Mouse (Mus musculus) megakaryocyte, embryonic 14.5 days (primary cell): Measurements from ENCODE around the gene Pgc.

Experiments used
- FLI1 ChIP-seq: IDR thresholded peaks from 2 replicates; pipeline ENCODE4 v1.6.1; 2012; ENCODE audit warnings: low read length, inconsistent platforms, mixed read lengths
- GATA1 ChIP-seq: IDR thresholded peaks from 3 replicates; pipeline ENCODE4 v1.6.1; 2012; ENCODE audit warnings: mixed read lengths, low read length, inconsistent platforms, borderline replicate concordance

DNA sequence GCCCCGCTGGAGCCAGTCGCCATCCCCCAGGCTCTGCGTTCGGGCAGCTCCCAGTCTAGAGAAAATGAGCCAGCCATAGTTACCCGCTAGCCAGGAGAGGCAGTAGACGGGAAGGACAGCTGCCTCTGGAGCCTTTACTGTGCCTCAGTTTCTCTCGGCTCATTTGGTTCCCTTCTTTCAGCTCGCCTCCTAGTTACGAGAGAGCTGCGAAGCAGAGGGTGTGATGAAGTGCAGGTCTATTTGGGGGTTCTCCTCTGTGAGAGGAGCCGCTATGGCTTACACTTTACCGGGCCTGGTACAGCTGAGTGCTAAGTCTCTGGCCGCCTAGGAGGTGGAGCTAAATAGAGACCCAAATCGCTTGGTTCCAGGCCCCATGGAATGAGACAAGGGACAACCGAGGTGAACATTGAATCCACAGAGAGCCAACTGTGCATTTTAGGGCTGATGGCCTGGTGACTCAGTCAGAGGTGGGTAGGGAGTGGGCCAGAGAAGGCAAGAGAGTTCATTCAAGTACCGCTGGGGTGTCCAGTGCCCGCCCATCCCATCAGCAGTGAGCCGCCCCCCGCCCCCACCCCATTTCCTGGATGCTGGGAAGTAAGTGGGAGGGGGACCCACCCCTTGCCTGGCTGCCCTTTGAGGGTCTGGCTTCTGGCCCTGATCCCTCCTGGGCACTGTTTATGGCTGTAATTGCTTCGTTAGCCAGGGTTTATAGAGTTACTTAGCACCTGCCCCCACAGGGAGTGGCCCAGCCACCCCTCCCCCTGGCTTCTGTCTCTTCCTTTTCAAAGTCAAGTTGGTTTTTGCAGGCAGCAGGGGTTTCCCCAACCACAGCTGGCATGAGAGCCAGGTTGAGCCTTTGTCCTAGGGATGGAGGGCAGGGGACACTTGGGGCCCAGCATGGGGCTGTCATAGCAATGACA is 12.5 kb downstream of the Pgc start:
- TF ChIP-seq GATA1 (no peak), FLI1 (no peak)
